Mouse (Mus musculus): ENCODE measurements around the gene Slc38a8. TPM values are rescaled to one million over a fixed set of nuclear protein-coding genes. Genes with fewer than 3 reads are reported as not detected.

Slc38a8 gene
- polyA plus RNA-seq, 1 experiment from 2014 or later = not detected

DNA sequence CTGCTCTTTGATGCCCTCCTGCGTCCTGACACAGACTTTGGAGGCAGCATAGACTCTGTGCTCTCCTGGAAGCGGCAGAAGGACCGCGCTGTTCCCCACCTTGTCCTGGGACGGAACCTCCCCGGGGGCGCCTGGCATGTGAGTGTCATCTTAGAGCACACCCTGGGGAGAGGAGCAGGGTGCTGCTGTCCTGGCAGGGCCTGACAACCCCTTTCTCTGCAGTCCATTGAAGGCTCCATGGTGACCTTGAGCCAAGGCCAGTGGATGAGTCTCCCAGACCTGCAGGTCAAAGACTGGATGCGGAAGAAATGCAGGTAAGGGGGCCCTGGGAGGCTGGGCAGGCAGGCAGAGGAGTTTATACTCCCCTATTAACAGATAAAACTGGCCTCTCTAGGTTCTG is 58.5 kb downstream of the Slc38a8 start:
- H3K4me1 ChIP-seq = peaks cover 33% of the 10 kb centered on the region
- H3K9me3 ChIP-seq = no peaks in the 10 kb centered on the region
- DNase-seq (ENCODE audit: low spot score) = no peak
- H3K27me3 ChIP-seq (ENCODE audit: insufficient read depth, poor library complexity, severe bottlenecking) = peaks cover 74% of the 10 kb centered on the region
- no peak overlapping the region for H3K4me3 ChIP-seq
- 87% methylated on average over 8 of the region's 8 CpGs for WGBS
- H3K36me3 ChIP-seq = no peaks in the 10 kb centered on the region
- no peak overlapping the region for H3K27ac ChIP-seq

DNA sequence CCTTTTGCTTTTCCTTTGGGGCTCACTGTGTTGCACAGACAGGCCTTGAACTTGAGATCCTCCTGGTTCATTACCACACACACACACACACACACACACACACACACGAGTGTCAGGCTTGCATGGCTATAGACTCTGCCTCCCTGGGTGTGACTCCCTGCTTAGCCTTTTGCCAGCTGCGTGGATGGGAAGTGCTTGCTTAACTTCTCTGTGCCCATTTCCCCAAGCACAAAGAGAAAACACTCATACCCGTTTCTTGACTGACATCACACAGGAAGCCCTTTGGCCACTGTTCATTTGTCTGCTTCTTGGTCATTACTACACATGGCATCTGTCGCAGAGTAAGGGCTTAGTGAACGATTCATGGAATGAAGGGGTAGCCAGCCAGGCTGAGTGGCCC is 59.5 kb downstream of the Slc38a8 start:
- H3K27me3 ChIP-seq (ENCODE audit: insufficient read depth, poor library complexity, severe bottlenecking) = peaks cover 71% of the 10 kb centered on the region
- 66% methylated on average over 5 of the region's 5 CpGs for WGBS
- peaks cover 32% of the 10 kb centered on the region for H3K4me1 ChIP-seq

DNA sequence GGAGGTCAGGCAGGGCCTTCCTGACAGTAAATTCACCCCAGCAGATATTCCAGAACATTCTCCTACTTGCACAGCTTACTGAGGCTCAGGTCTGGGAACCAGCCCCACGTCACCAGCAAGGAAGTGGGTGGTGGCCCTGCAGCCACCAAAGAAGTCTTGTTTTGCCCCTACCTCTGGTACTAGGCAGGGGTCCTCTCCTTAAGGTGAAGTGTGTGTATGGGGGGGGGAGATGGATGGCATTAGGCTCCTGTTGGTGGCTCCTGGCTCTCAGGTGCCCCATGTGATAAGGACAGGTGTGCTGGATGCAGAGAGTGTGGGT is 60.6 kb downstream of the Slc38a8 start:
- Histone ChIP-seq H3K4me3 (0 out of 2 replicates have a peak overlapping the region, but pooled peaks have one; percentile 31), H3K27me3 (ENCODE audit: insufficient read depth, poor library complexity, severe bottlenecking) (peaks cover 65% of the 10 kb centered on the region), H3K36me3 (no peaks in the 10 kb centered on the region), H3K9me3 (no peaks in the 10 kb centered on the region), H3K27ac (no peak overlapping the region), H3K4me1 (peaks cover 32% of the 10 kb centered on the region)
- no peak for DNase-seq (ENCODE audit: low spot score)
- WGBS = 62% methylated on average over 1 of the region's 1 CpGs

More for the DNA sequence above, 59.5 kb downstream of the Slc38a8 start:
- Histone ChIP-seq H3K27ac (no peak overlapping the region), H3K9me3 (no peaks in the 10 kb centered on the region), H3K36me3 (no peaks in the 10 kb centered on the region), H3K4me3 (no peak overlapping the region)
- DNase-seq (ENCODE audit: low spot score) = no peak

DNA sequence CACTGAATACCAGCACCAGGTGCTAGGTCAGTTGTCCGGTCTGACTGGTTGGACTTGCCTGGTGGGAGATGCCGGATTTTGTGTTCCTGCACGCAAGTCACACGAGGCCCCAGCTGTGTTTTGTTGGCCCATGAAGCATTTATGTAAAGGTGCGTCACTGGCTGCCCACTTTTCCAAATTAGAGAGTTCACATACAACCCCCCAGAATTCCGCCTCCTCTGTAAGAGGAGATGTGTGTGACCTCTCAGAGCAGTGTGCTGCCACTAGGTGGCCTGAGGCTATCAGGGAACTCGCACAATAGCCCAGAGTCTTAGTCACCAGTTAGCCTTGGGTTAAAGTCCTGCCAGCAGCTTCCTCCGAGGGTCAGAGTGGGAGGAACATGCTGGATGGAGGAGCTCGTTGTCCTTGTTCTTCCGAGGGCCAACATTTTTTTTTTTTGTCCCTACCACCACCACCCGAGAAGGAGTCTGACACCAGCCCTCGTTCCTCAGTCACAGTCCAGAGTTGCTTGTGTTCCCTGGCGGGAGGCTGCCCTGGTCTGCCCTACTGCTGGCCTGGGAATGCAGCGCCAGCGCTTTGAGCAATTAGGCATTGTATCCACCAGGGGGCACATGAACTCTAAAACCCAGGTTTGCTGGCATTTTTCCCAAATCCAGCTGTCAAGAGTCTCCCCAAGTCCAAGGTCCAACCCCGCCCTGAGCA is 61.1 kb downstream of the Slc38a8 start:
- H3K4me1 ChIP-seq = peaks cover 32% of the 10 kb centered on the region
- WGBS = 16% methylated on average over 16 of the region's 16 CpGs

DNA sequence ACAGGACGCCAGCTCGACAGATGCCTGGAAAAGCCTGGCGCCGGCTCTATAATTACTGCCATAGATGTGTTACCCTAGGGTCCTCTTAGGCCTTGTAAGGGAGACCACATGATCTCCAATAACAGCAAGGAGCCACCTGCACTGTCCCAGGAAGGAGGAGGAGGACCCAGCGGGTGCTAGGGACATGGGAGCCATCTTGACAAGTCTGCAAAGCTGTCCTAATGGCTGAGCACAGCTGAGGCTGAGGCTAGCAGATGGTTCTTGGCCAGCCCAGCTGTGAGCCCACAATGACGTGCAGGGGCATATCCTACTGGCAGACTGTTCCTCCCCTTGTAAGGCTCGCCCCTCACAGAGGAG is 61.6 kb downstream of the Slc38a8 start:
- no peaks in the 10 kb centered on the region for H3K36me3 ChIP-seq
- WGBS = 71% methylated on average over 7 of the region's 7 CpGs
- no peaks in the 10 kb centered on the region for H3K9me3 ChIP-seq
- peaks cover 62% of the 10 kb centered on the region for H3K27me3 ChIP-seq (ENCODE audit: insufficient read depth, poor library complexity, severe bottlenecking)
- H3K4me3 ChIP-seq = no peak overlapping the region
- peaks cover 32% of the 10 kb centered on the region for H3K4me1 ChIP-seq
- H3K27ac ChIP-seq = no peak overlapping the region
- no peak for DNase-seq (ENCODE audit: low spot score)

More for the DNA sequence above, 61.1 kb downstream of the Slc38a8 start:
- peaks cover 62% of the 10 kb centered on the region for H3K27me3 ChIP-seq (ENCODE audit: insufficient read depth, poor library complexity, severe bottlenecking)
- DNase-seq (ENCODE audit: low spot score) = peak; percentile 89
- peak overlapping the region; percentile 31 for H3K4me3 ChIP-seq
- no peaks in the 10 kb centered on the region for H3K9me3 ChIP-seq
- no peaks in the 10 kb centered on the region for H3K36me3 ChIP-seq
- no peak overlapping the region for H3K27ac ChIP-seq

DNA sequence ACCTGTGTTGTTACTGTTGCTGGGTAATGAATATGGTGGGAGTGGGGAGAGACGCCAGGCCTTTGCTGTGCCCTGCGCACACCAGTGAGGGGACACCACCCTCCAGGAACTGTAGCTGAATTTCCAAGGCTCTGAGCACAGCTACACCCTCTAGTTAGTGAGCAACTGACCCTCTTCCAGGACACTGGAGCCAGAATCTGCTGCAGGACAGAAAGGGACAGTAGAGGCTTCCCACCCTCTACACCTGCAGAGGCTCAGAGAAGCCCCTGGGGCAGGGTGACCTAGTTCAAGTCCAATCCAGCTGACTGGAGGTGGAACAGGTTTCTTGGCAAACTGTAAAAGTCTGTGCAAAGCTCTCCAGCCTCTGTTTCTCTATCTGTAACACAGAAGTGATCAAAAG is 62.1 kb downstream of the Slc38a8 start:
- H3K36me3 ChIP-seq = no peaks in the 10 kb centered on the region
- 96% methylated on average over 2 of the region's 2 CpGs for WGBS
- no peak overlapping the region for H3K27ac ChIP-seq
- no peak for DNase-seq (ENCODE audit: low spot score)
- no peak overlapping the region for H3K4me3 ChIP-seq
- no peaks in the 10 kb centered on the region for H3K9me3 ChIP-seq
- peaks cover 32% of the 10 kb centered on the region for H3K4me1 ChIP-seq
- H3K27me3 ChIP-seq (ENCODE audit: insufficient read depth, poor library complexity, severe bottlenecking) = peaks cover 62% of the 10 kb centered on the region

DNA sequence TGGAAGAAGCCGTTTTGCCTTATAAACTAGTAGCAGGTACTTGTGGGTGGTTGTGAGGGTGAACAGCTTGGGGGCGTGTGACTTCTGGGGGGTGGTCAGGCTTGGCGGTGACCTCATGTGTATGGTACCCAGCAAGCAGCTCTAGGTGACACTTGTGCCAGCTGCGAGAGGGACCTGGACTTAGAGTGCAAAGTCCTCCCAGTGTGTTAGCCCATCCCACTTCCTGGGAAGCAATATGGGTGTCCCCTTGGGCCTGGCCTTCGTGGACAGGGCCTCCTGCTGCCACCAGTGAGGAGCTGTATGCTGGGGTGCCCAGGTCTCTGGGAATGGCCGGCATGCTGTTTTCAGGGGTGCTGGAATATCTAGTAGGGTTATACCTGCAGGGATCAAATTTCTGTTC is 62.6 kb downstream of the Slc38a8 start:
- Histone ChIP-seq H3K9me3 (no peaks in the 10 kb centered on the region), H3K4me3 (no peak overlapping the region), H3K27me3 (ENCODE audit: insufficient read depth, poor library complexity, severe bottlenecking) (peaks cover 67% of the 10 kb centered on the region), H3K36me3 (no peaks in the 10 kb centered on the region), H3K27ac (no peak overlapping the region), H3K4me1 (peaks cover 32% of the 10 kb centered on the region)
- no peak for DNase-seq (ENCODE audit: low spot score)
- 82% methylated on average over 6 of the region's 6 CpGs for WGBS

DNA sequence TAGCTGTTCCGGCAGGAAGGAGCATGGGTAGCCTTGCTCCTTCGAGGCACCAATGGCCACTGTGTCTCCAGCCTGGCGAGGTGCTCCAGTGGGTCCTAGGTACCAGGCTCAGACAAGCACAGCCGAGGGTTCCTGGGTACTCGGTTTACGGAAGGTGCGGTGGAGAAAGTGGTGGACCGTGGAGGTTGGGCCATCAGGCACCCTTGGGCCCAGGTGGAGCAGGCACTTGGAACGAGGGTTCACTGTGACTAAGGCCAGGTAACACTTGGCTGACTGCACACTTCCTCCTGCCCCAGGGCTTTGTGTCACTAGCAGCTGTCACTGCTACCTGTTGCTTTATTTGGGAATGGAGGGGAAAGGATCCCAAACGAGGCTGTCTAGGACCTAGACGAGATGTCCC is 64.0 kb downstream of the Slc38a8 start:
- Histone ChIP-seq H3K27ac (peak overlapping the region; percentile 22; the same call in 1 of the 2 replicates), H3K4me3 (peak overlapping the region; percentile 5; the same call in 1 of the 2 replicates), H3K27me3 (ENCODE audit: insufficient read depth, poor library complexity, severe bottlenecking) (peaks cover 55% of the 10 kb centered on the region), H3K36me3 (no peaks in the 10 kb centered on the region), H3K9me3 (no peaks in the 10 kb centered on the region), H3K4me1 (peaks cover 35% of the 10 kb centered on the region)
- 71% methylated on average over 11 of the region's 11 CpGs for WGBS
- no peak for DNase-seq (ENCODE audit: low spot score)

DNA sequence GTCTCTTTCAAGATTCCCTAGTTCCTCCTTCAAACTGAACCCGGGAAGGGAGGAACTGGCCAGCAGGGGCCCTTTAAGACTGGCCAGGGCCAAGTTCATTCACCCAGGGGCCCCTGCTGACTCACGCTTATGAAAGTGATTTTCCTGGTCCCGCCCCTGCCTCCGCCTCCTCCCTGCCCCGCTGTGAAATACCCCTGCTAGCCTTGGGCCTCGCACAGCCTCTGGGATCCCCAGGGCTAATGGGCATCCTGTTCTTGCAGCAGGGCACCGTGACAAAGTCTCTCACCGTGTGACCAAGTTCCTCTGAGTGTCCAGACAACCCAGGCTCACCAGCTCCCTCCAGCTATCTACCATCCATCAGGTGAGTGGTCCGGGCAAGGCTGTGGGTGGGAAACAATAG is 64.6 kb downstream of the Slc38a8 start:
- Histone ChIP-seq H3K36me3 (no peaks in the 10 kb centered on the region), H3K27ac (peak overlapping the region; percentile 22; the same call in 1 of the 2 replicates), H3K4me3 (0 out of 2 replicates have a peak overlapping the region, but pooled peaks have one; percentile 5), H3K27me3 (ENCODE audit: insufficient read depth, poor library complexity, severe bottlenecking) (peaks cover 52% of the 10 kb centered on the region), H3K9me3 (no peaks in the 10 kb centered on the region), H3K4me1 (peaks cover 41% of the 10 kb centered on the region)
- DNase-seq (ENCODE audit: low spot score) = no peak
- 14% methylated on average over 9 of the region's 9 CpGs for WGBS

DNA sequence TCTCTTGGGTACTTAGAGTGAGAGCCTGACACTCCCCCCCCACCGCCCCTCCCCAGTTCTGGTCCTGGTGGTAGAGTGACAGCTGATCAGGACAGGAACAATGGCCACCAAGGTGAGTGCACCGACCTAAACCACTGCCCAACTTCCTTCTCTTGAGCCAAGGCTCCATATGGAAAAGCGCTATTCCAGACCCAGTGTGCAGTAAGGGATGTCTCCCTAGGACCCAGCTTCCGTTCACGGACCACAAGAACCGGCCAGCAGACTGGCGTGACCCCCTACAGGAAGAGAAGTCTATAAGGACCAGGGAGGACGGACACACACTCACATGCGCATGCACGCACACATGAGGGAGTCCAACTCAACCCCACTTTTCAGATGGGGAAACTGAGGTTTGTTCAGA is 65.2 kb downstream of the Slc38a8 start:
- H3K27ac ChIP-seq = 0 out of 2 replicates have a peak overlapping the region, but pooled peaks have one; percentile 22
- no peak overlapping the region for H3K4me3 ChIP-seq
- 83% methylated on average over 10 of the region's 10 CpGs for WGBS
- peaks cover 50% of the 10 kb centered on the region for H3K27me3 ChIP-seq (ENCODE audit: insufficient read depth, poor library complexity, severe bottlenecking)
- no peak for DNase-seq (ENCODE audit: low spot score)
- H3K9me3 ChIP-seq = no peaks in the 10 kb centered on the region
- no peaks in the 10 kb centered on the region for H3K36me3 ChIP-seq
- peaks cover 42% of the 10 kb centered on the region for H3K4me1 ChIP-seq

DNA sequence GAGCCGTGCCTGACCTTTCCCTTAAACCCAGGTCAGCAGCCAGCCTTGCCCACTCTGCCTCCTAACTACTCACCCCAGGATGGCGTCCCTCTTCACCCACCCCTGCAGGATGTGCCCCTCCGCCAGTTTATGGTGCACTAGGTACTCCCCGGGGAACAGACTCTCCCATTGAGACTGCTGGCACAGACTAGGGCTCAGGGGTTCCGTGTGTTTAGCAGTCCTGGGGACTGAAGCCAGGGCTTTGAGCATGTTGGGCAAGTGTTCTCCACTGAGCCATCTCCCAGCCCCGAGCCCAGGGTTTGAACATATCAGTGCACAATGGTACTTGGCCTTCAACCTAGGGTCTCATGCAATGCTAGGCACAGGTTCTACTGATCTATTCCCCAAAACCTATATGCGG is 66.0 kb downstream of the Slc38a8 start:
- H3K4me1 ChIP-seq = peaks cover 39% of the 10 kb centered on the region
- H3K9me3 ChIP-seq = no peaks in the 10 kb centered on the region
- H3K27me3 ChIP-seq (ENCODE audit: insufficient read depth, poor library complexity, severe bottlenecking) = peaks cover 45% of the 10 kb centered on the region
- no peaks in the 10 kb centered on the region for H3K36me3 ChIP-seq
- no peak overlapping the region for H3K27ac ChIP-seq
- no peak for DNase-seq (ENCODE audit: low spot score)
- H3K4me3 ChIP-seq = no peak overlapping the region
- 85% methylated on average over 7 of the region's 7 CpGs for WGBS

DNA sequence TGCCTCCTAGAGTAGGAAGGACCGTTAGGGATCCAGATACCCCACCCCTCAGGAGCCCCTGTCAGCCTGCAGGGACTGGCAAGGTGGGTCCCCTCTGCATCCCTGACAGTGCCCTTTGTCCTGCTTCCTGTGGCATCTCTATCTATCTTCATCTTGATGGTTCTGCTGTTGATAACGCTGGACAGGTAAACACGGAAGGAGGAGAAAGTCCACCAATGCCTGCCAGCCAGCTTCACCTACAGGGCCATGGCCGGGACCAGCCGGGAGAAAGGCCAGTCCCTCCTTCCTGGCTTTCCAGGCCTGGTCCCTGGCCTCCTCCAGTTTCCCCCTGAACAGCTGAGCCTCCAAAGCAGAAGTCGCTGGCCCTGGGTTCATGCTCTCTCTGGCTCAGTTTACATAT is 66.9 kb downstream of the Slc38a8 start:
- no peak overlapping the region for H3K27ac ChIP-seq
- H3K36me3 ChIP-seq = no peaks in the 10 kb centered on the region
- no peaks in the 10 kb centered on the region for H3K9me3 ChIP-seq
- H3K27me3 ChIP-seq (ENCODE audit: insufficient read depth, poor library complexity, severe bottlenecking) = peaks cover 46% of the 10 kb centered on the region
- H3K4me1 ChIP-seq = peaks cover 37% of the 10 kb centered on the region
- DNase-seq (ENCODE audit: low spot score) = no peak
- 72% methylated on average over 6 of the region's 6 CpGs for WGBS
- no peak overlapping the region for H3K4me3 ChIP-seq

DNA sequence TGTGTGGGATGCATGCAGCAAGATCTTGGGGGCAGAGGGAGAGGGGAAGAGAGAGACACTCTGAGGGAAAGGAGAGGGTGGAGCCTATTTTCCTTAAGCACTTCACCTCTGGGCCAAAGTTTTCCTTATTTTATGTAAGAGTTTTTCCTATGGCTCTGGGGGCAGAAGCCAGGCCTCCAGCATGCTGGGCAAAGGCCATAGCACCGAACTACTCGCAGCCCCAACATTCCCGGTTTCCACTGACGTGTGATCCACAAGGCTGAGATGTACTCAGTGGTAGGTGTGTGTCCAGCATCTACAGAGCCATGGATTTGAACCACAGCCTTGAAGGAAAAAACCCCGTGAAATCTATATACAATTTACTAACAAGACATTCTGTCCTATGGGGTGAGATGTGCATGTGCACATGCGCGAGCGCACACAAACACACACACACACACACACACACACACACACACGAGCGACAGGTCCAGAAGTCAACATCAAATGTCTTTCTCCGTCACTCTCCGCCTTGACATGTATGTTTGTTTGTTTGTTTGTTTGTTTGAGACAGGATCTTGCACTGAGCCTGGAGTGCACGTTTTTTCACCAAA is 67.8 kb downstream of the Slc38a8 start, which contains the start of gene Osgin1:
Osgin1 (plus strand) TSS at position 543 of the 593 bp plus-strand sequence.
- Histone ChIP-seq H3K36me3 (no peaks in the 10 kb centered on the region), H3K4me1 (peaks cover 42% of the 10 kb centered on the region), H3K27ac (no peak within 1 kb of the TSS; the same call in 1 of the 2 replicates), H3K9me3 (no peaks in the 10 kb centered on the region), H3K4me3 (no peak within 1 kb of the TSS), H3K27me3 (ENCODE audit: insufficient read depth, poor library complexity, severe bottlenecking) (peaks cover 46% of the 10 kb centered on the region)
- WGBS = 82% methylated on average over 13 of the region's 13 CpGs
- DNase-seq (ENCODE audit: low spot score) = no peak
